Mouse (Mus musculus): ENCODE results near the gene Lsamp. TPM values are rescaled to one million over a fixed set of nuclear protein-coding genes. Genes with fewer than 3 reads are reported as not detected.

Gene Lsamp
- polyA plus RNA-seq, 1 experiment from 2014 or later, result 168 TPM

- no peaks in the 10 kb centered on the region for H3K27me3 ChIP-seq (ENCODE audit: control insufficient read depth, insufficient read depth, low read length)
- no peaks in the 10 kb centered on the region for H3K4me1 ChIP-seq (ENCODE audit: control insufficient read depth, insufficient read depth, low read length)
- 90% methylated on average over 16 of the region's 16 CpGs for WGBS
- ATAC-seq (ENCODE audit: low read depth), result no peak
- no peaks in the 10 kb centered on the region for H3K36me3 ChIP-seq (ENCODE audit: control insufficient read depth, insufficient read depth, low read length)
- H3K9me3 ChIP-seq (ENCODE audit: control insufficient read depth, low read length), result no peaks in the 10 kb centered on the region
- no peak overlapping the region for H3K4me3 ChIP-seq (ENCODE audit: low read depth, low read length)
- H3K9ac ChIP-seq (replicated peaks; ENCODE audit: low read depth, low read length), result no peak overlapping the region
- H3K27ac ChIP-seq (ENCODE audit: low read depth, low read length), result no peak overlapping the region
- no peak overlapping the region for H3K4me2 ChIP-seq (ENCODE audit: low read depth, low read length)
Measured at GRCm38 (mm10) chr16:41888546-41889165, 1904.5 kb downstream of the Lsamp start.

DNA sequence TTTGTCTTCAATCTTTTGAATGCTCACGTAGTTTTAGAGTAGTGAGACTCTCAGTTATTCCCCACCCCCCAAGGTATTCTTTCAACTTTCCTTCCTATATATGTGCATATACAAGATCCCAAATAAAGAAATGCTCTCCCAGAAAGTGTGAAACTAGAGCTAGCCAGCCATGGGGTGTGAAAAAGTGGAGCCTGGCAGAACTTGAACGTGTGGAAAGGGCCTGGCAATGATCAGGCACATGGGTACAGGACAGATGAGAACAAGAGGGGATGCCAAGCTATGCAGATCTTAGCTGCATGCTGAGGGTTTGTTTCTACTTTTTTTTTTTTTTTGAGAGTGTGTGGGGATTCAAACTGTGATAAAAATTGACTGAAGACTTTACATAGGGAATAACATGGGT is 1916.6 kb downstream of the Lsamp start:
- Histone ChIP-seq H3K9me3 (ENCODE audit: control insufficient read depth, low read length) (no peaks in the 10 kb centered on the region), H3K4me3 (ENCODE audit: low read depth, low read length) (no peak overlapping the region), H3K9ac (replicated peaks; ENCODE audit: low read depth, low read length) (no peak overlapping the region), H3K36me3 (ENCODE audit: control insufficient read depth, insufficient read depth, low read length) (no peaks in the 10 kb centered on the region), H3K27me3 (ENCODE audit: control insufficient read depth, insufficient read depth, low read length) (no peaks in the 10 kb centered on the region), H3K27ac (ENCODE audit: low read depth, low read length) (no peak overlapping the region), H3K4me1 (ENCODE audit: control insufficient read depth, insufficient read depth, low read length) (0 out of 2 replicates have a peak, but pooled peaks cover 3% of the 10 kb centered on the region), H3K4me2 (ENCODE audit: low read depth, low read length) (no peak overlapping the region)
- ATAC-seq (ENCODE audit: low read depth), result no peak
- 75% methylated on average over 2 of the region's 2 CpGs for WGBS

DNA sequence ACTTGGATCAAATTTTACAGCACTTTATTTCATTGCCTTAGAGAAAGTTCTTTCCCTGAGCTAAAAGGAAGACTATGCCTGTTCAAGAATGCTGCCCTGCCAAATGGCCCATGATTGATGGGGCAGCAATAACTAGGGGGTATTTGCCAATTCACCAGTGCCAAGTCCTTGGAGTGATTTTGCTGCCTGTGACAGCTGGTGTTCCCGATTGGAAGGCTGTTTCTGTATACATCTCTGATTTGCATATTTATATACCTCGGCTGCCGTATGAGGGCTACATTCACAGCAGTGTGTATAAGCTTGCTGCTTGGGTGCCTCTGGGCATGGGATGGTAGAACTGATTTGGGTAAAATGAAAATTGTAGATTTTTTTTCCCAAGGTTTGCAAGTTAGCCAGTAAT is 1919.5 kb downstream of the Lsamp start:
- no peaks in the 10 kb centered on the region for H3K36me3 ChIP-seq (ENCODE audit: control insufficient read depth, insufficient read depth, low read length)
- H3K9me3 ChIP-seq (ENCODE audit: control insufficient read depth, low read length), result no peaks in the 10 kb centered on the region
- no peak overlapping the region for H3K27ac ChIP-seq (ENCODE audit: low read depth, low read length)
- H3K4me2 ChIP-seq (ENCODE audit: low read depth, low read length), result no peak overlapping the region
- 0 out of 2 replicates have a peak, but pooled peaks cover 3% of the 10 kb centered on the region for H3K4me1 ChIP-seq (ENCODE audit: control insufficient read depth, insufficient read depth, low read length)
- H3K9ac ChIP-seq (replicated peaks; ENCODE audit: low read depth, low read length), result no peak overlapping the region
- no peak overlapping the region for H3K4me3 ChIP-seq (ENCODE audit: low read depth, low read length)
- 14% methylated on average over 3 of the region's 3 CpGs for WGBS
- peak; percentile 91 for ATAC-seq (ENCODE audit: low read depth)
- no peaks in the 10 kb centered on the region for H3K27me3 ChIP-seq (ENCODE audit: control insufficient read depth, insufficient read depth, low read length)

GRCm38 (mm10) chr16:41912584-41913193 is 1928.5 kb downstream of the Lsamp start:
- H3K4me1 ChIP-seq (ENCODE audit: control insufficient read depth, insufficient read depth, low read length), result peaks cover 3% of the 10 kb centered on the region; the same call in 1 of the 2 replicates
- WGBS, result 68% methylated on average over 4 of the region's 4 CpGs
- no peak for ATAC-seq (ENCODE audit: low read depth)

GRCm38 (mm10) chr16:41913346-41913745 is 1929.2 kb downstream of the Lsamp start:
- Histone ChIP-seq H3K4me3 (ENCODE audit: low read depth, low read length) (no peak overlapping the region), H3K4me2 (ENCODE audit: low read depth, low read length) (no peak overlapping the region), H3K9ac (replicated peaks; ENCODE audit: low read depth, low read length) (no peak overlapping the region), H3K27me3 (ENCODE audit: control insufficient read depth, insufficient read depth, low read length) (no peaks in the 10 kb centered on the region), H3K36me3 (ENCODE audit: control insufficient read depth, insufficient read depth, low read length) (no peaks in the 10 kb centered on the region), H3K4me1 (ENCODE audit: control insufficient read depth, insufficient read depth, low read length) (peaks cover 3% of the 10 kb centered on the region; the same call in 1 of the 2 replicates), H3K27ac (ENCODE audit: low read depth, low read length) (no peak overlapping the region), H3K9me3 (ENCODE audit: control insufficient read depth, low read length) (no peaks in the 10 kb centered on the region)
- no peak for ATAC-seq (ENCODE audit: low read depth)
- 87% methylated on average over 4 of the region's 4 CpGs for WGBS

More at GRCm38 (mm10) chr16:41912584-41913193, 1928.5 kb downstream of the Lsamp start:
- Histone ChIP-seq H3K27me3 (ENCODE audit: control insufficient read depth, insufficient read depth, low read length) (no peaks in the 10 kb centered on the region), H3K9me3 (ENCODE audit: control insufficient read depth, low read length) (no peaks in the 10 kb centered on the region), H3K36me3 (ENCODE audit: control insufficient read depth, insufficient read depth, low read length) (no peaks in the 10 kb centered on the region), H3K4me3 (ENCODE audit: low read depth, low read length) (no peak overlapping the region), H3K4me2 (ENCODE audit: low read depth, low read length) (no peak overlapping the region), H3K9ac (replicated peaks; ENCODE audit: low read depth, low read length) (no peak overlapping the region), H3K27ac (ENCODE audit: low read depth, low read length) (no peak overlapping the region)

- WGBS, result 72% methylated on average over 3 of the region's 3 CpGs
- Histone ChIP-seq H3K27me3 (ENCODE audit: control insufficient read depth, insufficient read depth, low read length) (no peaks in the 10 kb centered on the region), H3K9ac (replicated peaks; ENCODE audit: low read depth, low read length) (no peak overlapping the region), H3K36me3 (ENCODE audit: control insufficient read depth, insufficient read depth, low read length) (no peaks in the 10 kb centered on the region), H3K9me3 (ENCODE audit: control insufficient read depth, low read length) (no peaks in the 10 kb centered on the region), H3K4me1 (ENCODE audit: control insufficient read depth, insufficient read depth, low read length) (peaks cover 3% of the 10 kb centered on the region; the same call in 1 of the 2 replicates), H3K27ac (ENCODE audit: low read depth, low read length) (no peak overlapping the region), H3K4me3 (ENCODE audit: low read depth, low read length) (no peak overlapping the region), H3K4me2 (ENCODE audit: low read depth, low read length) (no peak overlapping the region)
- ATAC-seq (ENCODE audit: low read depth), result no peak
Measured at GRCm38 (mm10) chr16:41916342-41916741, 1932.2 kb downstream of the Lsamp start.

GRCm38 (mm10) chr16:41917057-41917821 is 1933.1 kb downstream of the Lsamp start:
- no peak for ATAC-seq (ENCODE audit: low read depth)
- no peak overlapping the region for H3K4me3 ChIP-seq (ENCODE audit: low read depth, low read length)
- no peak overlapping the region for H3K4me2 ChIP-seq (ENCODE audit: low read depth, low read length)
- WGBS, result 69% methylated on average over 6 of the region's 6 CpGs
- no peaks in the 10 kb centered on the region for H3K9me3 ChIP-seq (ENCODE audit: control insufficient read depth, low read length)
- peaks cover 3% of the 10 kb centered on the region; the same call in 1 of the 2 replicates for H3K4me1 ChIP-seq (ENCODE audit: control insufficient read depth, insufficient read depth, low read length)
- no peaks in the 10 kb centered on the region for H3K36me3 ChIP-seq (ENCODE audit: control insufficient read depth, insufficient read depth, low read length)
- H3K27ac ChIP-seq (ENCODE audit: low read depth, low read length), result no peak overlapping the region
- H3K9ac ChIP-seq (replicated peaks; ENCODE audit: low read depth, low read length), result no peak overlapping the region
- no peaks in the 10 kb centered on the region for H3K27me3 ChIP-seq (ENCODE audit: control insufficient read depth, insufficient read depth, low read length)

GRCm38 (mm10) chr16:41929546-41929945 is 1945.4 kb downstream of the Lsamp start:
- no peaks in the 10 kb centered on the region for H3K36me3 ChIP-seq (ENCODE audit: control insufficient read depth, insufficient read depth, low read length)
- 96% methylated on average over 4 of the region's 4 CpGs for WGBS

GRCm38 (mm10) chr16:41935701-41936100 is 1951.5 kb downstream of the Lsamp start:
- H3K4me2 ChIP-seq (ENCODE audit: low read depth, low read length), result no peak overlapping the region

More at GRCm38 (mm10) chr16:41929546-41929945, 1945.4 kb downstream of the Lsamp start:
- Histone ChIP-seq H3K4me1 (ENCODE audit: control insufficient read depth, insufficient read depth, low read length) (no peaks in the 10 kb centered on the region), H3K4me2 (ENCODE audit: low read depth, low read length) (no peak overlapping the region), H3K4me3 (ENCODE audit: low read depth, low read length) (no peak overlapping the region), H3K27ac (ENCODE audit: low read depth, low read length) (no peak overlapping the region), H3K27me3 (ENCODE audit: control insufficient read depth, insufficient read depth, low read length) (no peaks in the 10 kb centered on the region), H3K9me3 (ENCODE audit: control insufficient read depth, low read length) (no peaks in the 10 kb centered on the region), H3K9ac (replicated peaks; ENCODE audit: low read depth, low read length) (no peak overlapping the region)
- ATAC-seq (ENCODE audit: low read depth), result no peak

More at GRCm38 (mm10) chr16:41935701-41936100, 1951.5 kb downstream of the Lsamp start:
- H3K9me3 ChIP-seq (ENCODE audit: control insufficient read depth, low read length), result no peaks in the 10 kb centered on the region
- no peak overlapping the region for H3K4me3 ChIP-seq (ENCODE audit: low read depth, low read length)
- H3K4me1 ChIP-seq (ENCODE audit: control insufficient read depth, insufficient read depth, low read length), result no peaks in the 10 kb centered on the region
- H3K36me3 ChIP-seq (ENCODE audit: control insufficient read depth, insufficient read depth, low read length), result no peaks in the 10 kb centered on the region
- no peak for ATAC-seq (ENCODE audit: low read depth)
- WGBS, result 75% methylated on average over 2 of the region's 2 CpGs
- no peaks in the 10 kb centered on the region for H3K27me3 ChIP-seq (ENCODE audit: control insufficient read depth, insufficient read depth, low read length)
- H3K9ac ChIP-seq (replicated peaks; ENCODE audit: low read depth, low read length), result no peak overlapping the region
- no peak overlapping the region for H3K27ac ChIP-seq (ENCODE audit: low read depth, low read length)
